Mouse (Mus musculus): Measurements from ENCODE around the gene Akap12. TPM values are rescaled to one million over a fixed set of nuclear protein-coding genes. Genes with fewer than 3 reads are reported as not detected.
A peak's percentile ranks its signal among the peaks of the same experiment; 100 is the strongest.

The Akap12 gene
- polyA plus RNA-seq, 1 experiment from 2014 or later, result 30.9 TPM

DNA sequence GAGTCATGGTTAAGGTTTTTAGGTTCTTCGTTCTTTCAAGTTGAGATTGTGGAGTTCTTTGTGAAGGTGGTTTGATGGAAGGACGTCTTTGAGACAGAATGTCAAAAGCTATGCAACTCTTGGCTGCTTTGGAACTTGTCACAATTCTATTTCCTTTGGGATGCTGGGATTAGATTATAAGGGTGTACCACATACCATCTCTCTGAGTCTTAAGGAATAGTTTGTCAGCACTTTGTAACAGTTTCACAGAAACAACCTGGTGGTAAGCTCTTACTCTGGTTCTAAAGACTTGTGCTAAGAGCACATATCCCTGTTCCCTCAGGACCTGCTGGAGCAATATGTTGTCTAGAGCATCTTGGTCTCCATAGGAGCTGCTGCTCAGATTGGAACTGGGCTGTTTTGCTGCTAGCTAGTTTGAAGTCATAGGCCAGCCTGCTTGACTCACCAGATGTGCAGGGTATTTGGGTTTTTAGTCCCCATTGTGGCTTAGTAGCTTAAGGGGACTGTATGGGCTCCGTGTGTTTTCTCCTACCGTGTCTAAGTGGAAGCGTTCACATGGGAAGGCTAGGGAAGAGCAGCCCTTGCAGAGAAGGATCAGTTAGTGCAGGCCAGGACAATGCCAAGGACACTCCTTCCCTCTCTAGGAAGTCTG is 123.4 kb downstream of the Akap12 start:
- Histone ChIP-seq H3K9me3 (no peaks in the 10 kb centered on the region), H3K4me1 (peaks cover 32% of the 10 kb centered on the region), H3K9ac (peak overlapping the region; percentile 99), H3K27ac (no peak overlapping the region), H3K4me3 (peak overlapping the region; percentile 97), H3K36me3 (peaks cover 15% of the 10 kb centered on the region), H3K4me2 (replicated peaks) (peak overlapping the region; percentile 93), H3K27me3 (no peaks in the 10 kb centered on the region)
- ATAC-seq (ENCODE audit: low FRiP score, low read depth), result no peak
- WGBS, result 59% methylated on average over 5 of the region's 5 CpGs

DNA sequence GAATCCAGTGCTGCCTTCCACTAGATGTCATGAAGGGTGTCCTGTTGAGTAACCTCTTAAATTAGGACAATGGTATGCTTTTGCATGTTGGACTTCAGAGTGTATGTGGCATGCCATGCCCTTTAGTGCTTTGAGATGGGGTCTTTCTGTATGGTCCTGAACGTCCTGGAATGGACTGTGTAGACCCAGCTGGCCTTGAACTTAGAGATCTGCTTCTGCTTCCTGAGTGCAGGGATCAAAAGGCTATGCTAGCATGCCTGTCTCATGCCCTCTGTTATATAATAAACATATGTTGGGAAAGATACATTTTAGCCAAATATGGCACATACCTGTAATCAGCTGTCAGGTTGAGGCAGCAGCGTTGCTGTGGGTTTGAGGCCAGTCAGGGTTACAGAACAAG is 124.4 kb downstream of the Akap12 start:
- WGBS, result 57% methylated on average over 2 of the region's 2 CpGs

DNA sequence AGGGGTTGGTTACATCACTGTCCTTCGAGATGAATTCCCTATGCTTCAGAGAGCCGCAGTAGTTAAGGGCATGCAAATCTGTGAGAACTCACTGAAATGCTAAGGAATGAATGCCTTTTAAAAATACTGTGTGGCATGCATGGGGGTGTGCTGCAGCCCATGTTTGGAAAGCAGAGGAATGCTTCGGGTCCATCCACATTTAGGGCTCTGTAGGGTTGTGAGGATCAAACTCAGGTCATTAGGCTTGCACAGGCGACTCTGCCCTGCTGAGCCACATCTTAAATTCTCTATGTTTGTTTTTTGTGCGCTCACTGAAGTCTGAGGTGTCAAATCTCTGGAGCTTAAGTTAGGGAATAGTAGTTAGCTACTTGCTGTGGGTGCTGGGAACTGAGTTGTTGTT is 124.9 kb downstream of the Akap12 start:
- no peak for ATAC-seq (ENCODE audit: low FRiP score, low read depth)
- 0 out of 2 replicates have a peak overlapping the region, but pooled peaks have one; percentile 93 for H3K4me2 ChIP-seq (replicated peaks)

More for the DNA sequence above, 124.4 kb downstream of the Akap12 start:
- H3K9ac ChIP-seq, result no peak overlapping the region; the same call in 1 of the 2 replicates
- peaks cover 32% of the 10 kb centered on the region for H3K4me1 ChIP-seq
- H3K4me2 ChIP-seq (replicated peaks), result peak overlapping the region; percentile 93
- H3K27me3 ChIP-seq, result no peaks in the 10 kb centered on the region
- 0 out of 2 replicates have a peak overlapping the region, but pooled peaks have one; percentile 7 for H3K4me3 ChIP-seq
- H3K36me3 ChIP-seq, result peaks cover 25% of the 10 kb centered on the region
- no peaks in the 10 kb centered on the region for H3K9me3 ChIP-seq
- ATAC-seq (ENCODE audit: low FRiP score, low read depth), result no peak
- H3K27ac ChIP-seq, result no peak overlapping the region

DNA sequence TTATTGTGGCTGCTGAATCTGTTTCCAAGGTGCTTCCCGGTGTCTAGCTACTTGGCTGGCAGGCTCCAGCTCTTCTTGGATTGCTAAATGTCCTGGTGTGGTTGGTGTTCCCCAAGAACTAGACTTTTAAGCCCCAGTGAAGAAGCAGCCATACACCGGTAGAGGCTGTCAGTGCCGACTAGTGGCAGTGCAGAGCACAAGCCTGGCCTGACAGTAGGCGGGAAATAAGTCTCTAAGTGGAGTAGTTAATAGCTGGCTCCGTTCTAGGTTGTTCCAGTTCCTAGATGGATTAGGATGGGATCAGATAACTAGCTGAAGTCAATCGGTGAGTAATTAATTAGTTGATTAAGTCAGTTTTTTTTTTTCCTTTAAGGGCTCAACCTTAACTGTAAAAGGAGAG is 125.7 kb downstream of the Akap12 start:
- Histone ChIP-seq H3K4me3 (no peak overlapping the region), H3K9me3 (no peaks in the 10 kb centered on the region), H3K4me2 (replicated peaks) (0 out of 2 replicates have a peak overlapping the region, but pooled peaks have one; percentile 19), H3K4me1 (peaks cover 32% of the 10 kb centered on the region), H3K27ac (no peak overlapping the region), H3K9ac (no peak overlapping the region), H3K36me3 (peaks cover 35% of the 10 kb centered on the region), H3K27me3 (no peaks in the 10 kb centered on the region)
- no peak for ATAC-seq (ENCODE audit: low FRiP score, low read depth)
- WGBS, result 61% methylated on average over 6 of the region's 6 CpGs

More for the DNA sequence above, 124.9 kb downstream of the Akap12 start:
- Histone ChIP-seq H3K36me3 (peaks cover 29% of the 10 kb centered on the region), H3K27me3 (no peaks in the 10 kb centered on the region), H3K4me3 (no peak overlapping the region), H3K9me3 (no peaks in the 10 kb centered on the region), H3K4me1 (peaks cover 32% of the 10 kb centered on the region), H3K27ac (no peak overlapping the region), H3K9ac (no peak overlapping the region)
- 67% methylated on average over 5 of the region's 5 CpGs for WGBS

DNA sequence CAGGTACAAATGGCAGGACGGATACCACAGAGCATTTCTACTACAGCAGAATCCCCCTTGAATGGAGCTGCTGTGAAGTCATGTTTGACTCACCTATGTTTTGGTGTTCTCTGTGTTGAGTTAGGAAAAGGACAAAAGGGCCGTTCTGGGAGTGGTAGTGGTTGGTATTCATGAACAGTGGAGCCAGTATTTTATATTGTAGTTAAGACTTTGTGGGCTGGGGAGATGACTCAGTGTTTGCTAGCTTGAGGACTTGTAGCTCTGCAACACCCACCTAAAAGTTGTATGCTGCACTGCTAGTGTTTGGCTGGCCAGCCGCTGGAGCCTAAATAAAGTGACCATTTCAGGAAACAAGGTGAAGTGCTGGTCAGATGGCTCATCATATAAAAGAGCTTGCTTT is 129.1 kb downstream of the Akap12 start:
- peaks cover 57% of the 10 kb centered on the region for H3K36me3 ChIP-seq
- 89% methylated on average over 3 of the region's 3 CpGs for WGBS
- no peak overlapping the region for H3K4me2 ChIP-seq (replicated peaks)
- H3K4me3 ChIP-seq, result no peak overlapping the region
- ATAC-seq (ENCODE audit: low FRiP score, low read depth), result no peak
- no peaks in the 10 kb centered on the region for H3K27me3 ChIP-seq
- H3K27ac ChIP-seq, result no peak overlapping the region
- H3K9ac ChIP-seq, result no peak overlapping the region
- no peaks in the 10 kb centered on the region for H3K9me3 ChIP-seq
- peaks cover 14% of the 10 kb centered on the region for H3K4me1 ChIP-seq

DNA sequence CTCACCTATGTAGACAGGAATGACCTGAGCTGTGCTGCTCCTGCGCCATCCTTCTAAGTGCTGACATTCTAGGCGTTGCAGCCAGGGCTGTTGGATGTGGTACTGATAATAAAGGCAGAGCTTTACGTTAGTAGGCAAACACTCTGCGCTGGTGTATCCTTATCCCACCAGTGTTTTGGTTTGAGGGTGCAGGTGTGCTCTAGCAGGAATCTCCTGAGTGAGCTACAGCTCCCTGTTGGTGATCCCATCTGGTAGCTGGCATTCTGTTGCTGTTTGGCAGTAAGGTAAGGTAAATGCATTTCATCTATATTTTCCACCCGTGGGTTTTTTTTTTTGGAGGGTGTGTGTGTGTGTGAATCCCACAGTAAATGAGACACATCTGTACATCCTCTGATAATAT is 131.9 kb downstream of the Akap12 start:
- no peak for ATAC-seq (ENCODE audit: low FRiP score, low read depth)
- H3K27me3 ChIP-seq, result no peaks in the 10 kb centered on the region
- H3K4me1 ChIP-seq, result no peaks in the 10 kb centered on the region
- no peak overlapping the region for H3K4me2 ChIP-seq (replicated peaks)
- no peak overlapping the region for H3K9ac ChIP-seq
- no peak overlapping the region for H3K27ac ChIP-seq
- no peak overlapping the region for H3K4me3 ChIP-seq
- no peaks in the 10 kb centered on the region for H3K9me3 ChIP-seq
- 88% methylated on average over 5 of the region's 5 CpGs for WGBS
- H3K36me3 ChIP-seq, result peaks cover 67% of the 10 kb centered on the region

DNA sequence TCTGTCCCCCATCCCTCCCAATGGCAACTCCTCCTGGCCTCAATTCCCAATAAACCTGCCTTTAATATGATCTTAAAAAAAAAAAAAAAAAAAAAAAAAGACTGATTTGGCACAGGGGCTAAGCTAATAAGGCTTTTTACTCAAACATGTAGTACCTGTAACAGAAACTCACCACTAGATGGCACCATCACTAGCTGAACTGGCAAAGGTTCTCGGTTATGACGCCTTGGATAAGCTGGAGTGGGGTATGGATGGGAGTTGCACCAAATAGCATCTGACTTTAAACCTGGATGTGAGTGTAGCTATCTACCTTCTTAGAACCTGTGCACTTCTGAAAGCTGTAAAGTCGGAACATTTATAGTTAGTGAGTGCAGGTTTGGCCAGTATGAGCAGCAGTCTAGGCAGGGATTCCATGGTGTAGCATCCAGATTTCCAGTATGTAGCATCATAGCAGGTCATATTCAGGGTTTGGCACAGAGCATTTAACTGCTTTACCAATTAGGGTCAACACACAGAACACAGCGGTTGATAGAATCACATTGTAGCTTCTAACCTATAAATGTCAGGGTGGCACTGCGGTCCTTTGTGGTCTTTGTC is 138.8 kb downstream of the Akap12 start:
- no peaks in the 10 kb centered on the region for H3K27me3 ChIP-seq
- WGBS, result 60% methylated on average over 5 of the region's 5 CpGs
- peaks cover 77% of the 10 kb centered on the region for H3K36me3 ChIP-seq
- no peak overlapping the region for H3K4me3 ChIP-seq
- no peak overlapping the region for H3K27ac ChIP-seq
- H3K9me3 ChIP-seq, result no peaks in the 10 kb centered on the region
- H3K9ac ChIP-seq, result 0 out of 2 replicates have a peak overlapping the region, but pooled peaks have one; percentile 39
- no peaks in the 10 kb centered on the region for H3K4me1 ChIP-seq
- no peak overlapping the region for H3K4me2 ChIP-seq (replicated peaks)
- ATAC-seq (ENCODE audit: low FRiP score, low read depth), result peak; percentile 63; the same call in 1 of the 2 replicates

DNA sequence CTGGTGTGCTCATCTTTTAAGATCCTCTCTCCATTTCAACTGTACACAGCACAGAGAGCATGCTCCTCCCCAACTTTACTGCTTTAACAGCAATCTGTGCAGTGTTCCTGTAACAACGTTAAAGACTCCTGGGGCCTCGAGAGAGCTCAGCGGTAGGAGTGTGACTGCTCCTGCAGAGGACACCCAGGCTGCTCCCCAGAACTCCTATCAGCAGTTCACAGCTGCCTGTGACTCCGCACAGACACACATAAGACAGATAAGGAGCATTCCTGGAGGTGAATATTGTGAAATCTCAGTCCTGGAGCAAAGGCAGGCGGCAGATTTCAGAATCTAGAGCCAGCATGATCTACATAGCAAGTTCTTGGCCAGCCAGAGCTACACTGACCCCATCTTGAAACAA is 139.3 kb downstream of the Akap12 start:
- Histone ChIP-seq H3K9me3 (no peaks in the 10 kb centered on the region), H3K4me3 (no peak overlapping the region), H3K36me3 (peaks cover 77% of the 10 kb centered on the region), H3K4me1 (no peaks in the 10 kb centered on the region), H3K9ac (peak overlapping the region; percentile 39; the same call in 1 of the 2 replicates), H3K27me3 (no peaks in the 10 kb centered on the region), H3K27ac (no peak overlapping the region), H3K4me2 (replicated peaks) (no peak overlapping the region)
- 81% methylated on average over 5 of the region's 5 CpGs for WGBS
- ATAC-seq (ENCODE audit: low FRiP score, low read depth), result no peak

DNA sequence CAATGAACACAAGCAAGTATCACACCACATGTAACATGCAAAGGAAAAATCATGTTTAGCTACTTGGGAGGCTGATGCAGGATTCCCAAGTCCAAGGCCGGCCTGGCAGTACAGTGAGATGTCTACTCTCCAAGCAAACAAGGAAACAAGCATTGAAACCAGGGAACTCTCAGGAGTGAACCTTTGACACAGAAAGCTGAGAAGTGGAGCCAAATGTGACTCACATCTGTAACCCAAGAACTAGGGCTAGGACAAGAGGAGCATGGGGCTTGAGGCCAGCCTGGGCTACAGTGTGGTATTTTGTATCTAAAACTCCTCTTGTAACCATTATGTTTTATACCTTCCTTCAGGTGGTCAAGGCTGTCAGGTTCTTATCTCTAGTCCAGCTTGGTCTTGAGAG is 141.0 kb downstream of the Akap12 start:
- Histone ChIP-seq H3K27ac (no peak overlapping the region), H3K36me3 (peaks cover 81% of the 10 kb centered on the region), H3K4me2 (replicated peaks) (no peak overlapping the region), H3K4me3 (no peak overlapping the region), H3K27me3 (no peaks in the 10 kb centered on the region), H3K9me3 (no peaks in the 10 kb centered on the region), H3K9ac (no peak overlapping the region), H3K4me1 (no peaks in the 10 kb centered on the region)
- WGBS, result 89% methylated on average over 1 of the region's 1 CpGs
- no peak for ATAC-seq (ENCODE audit: low FRiP score, low read depth)

Other genes with a start within 250 kb of the Akap12 start
- gene Zbtb2, start 121.7 kb downstream of the Akap12 start, polyA plus RNA-seq (2015; fragmentation: Nextera tagmentation; extraction: Ambion mirVana), result 14.6 and 16.4 TPM in 2 replicates
- 52.3 and 54.8 TPM in 2 replicates for gene Rmnd1, start 166.0 kb downstream of the Akap12 start, polyA plus RNA-seq (2015; fragmentation: Nextera tagmentation; extraction: Ambion mirVana)
- gene Armt1, start 166.1 kb downstream of the Akap12 start, polyA plus RNA-seq (2015; fragmentation: Nextera tagmentation; extraction: Ambion mirVana), result 21.6 and 22.2 TPM in 2 replicates
- gene Ccdc170, start 216.1 kb downstream of the Akap12 start, polyA plus RNA-seq (2015; fragmentation: Nextera tagmentation; extraction: Ambion mirVana), result 0.20 TPM in 1 of 2 replicates, not detected in the other